8 mouse cellular contexts compared by ENCODE assay signal in the genomic region with DNA sequence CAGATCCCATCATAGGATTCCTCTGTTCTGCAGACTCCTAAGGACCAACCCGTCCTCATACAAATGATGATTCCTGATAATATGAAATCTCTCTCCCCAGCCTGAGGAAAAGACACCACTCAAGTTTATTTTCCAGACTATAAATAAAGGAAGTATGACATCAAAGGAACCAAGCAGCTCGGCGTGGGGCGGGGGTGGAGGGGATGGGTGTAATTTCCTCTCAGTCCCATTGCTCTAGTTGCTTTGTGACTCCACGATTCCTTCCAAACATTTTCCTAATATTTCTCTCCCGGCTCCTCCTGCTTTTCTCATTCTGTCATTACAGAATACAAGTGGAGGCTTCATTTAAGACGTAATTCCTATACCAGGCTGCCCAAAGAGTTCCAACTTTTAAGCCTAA. TPM values are rescaled to one million over a fixed set of nuclear protein-coding genes. Genes with fewer than 3 reads are reported as not detected.
DNase-seq lines count a peak whose midpoint lies in the region; ATAC-seq and TF ChIP-seq lines count a peak whose summit lies in the region.

No protein-coding gene starts in this region.

- peak; percentile 1; the same call in 1 of the 2 replicates for ATAC-seq in forebrain, embryonic 14.5 days
- ATAC-seq in limb, embryonic 14.5 days (ENCODE audit: low FRiP score, low read depth), result no peak
- ATAC-seq in inflammation-experienced regulatory T-cells, adult 6 months, result no peak

- WGBS in forebrain, embryonic 14.5 days, result 34% methylated on average over 7 of the region's 7 CpGs
- 13% methylated on average over 7 of the region's 7 CpGs for WGBS in limb, embryonic 14.5 days

- no peak for TF ChIP-seq CTCF in layer of hippocampus, adult 2 months (conservative IDR thresholded peaks at IDR 0.05)

- H3K4me1 ChIP-seq in forebrain, embryonic 14.5 days (ENCODE audit: control insufficient read depth, insufficient read depth, low read length), result peaks cover 5% of the 10 kb centered on the region; the same call in 1 of the 2 replicates
- H3K4me1 ChIP-seq in limb, embryonic 14.5 days (ENCODE audit: control insufficient read depth, insufficient read depth, low read length), result peaks cover 10% of the 10 kb centered on the region; the same call in 1 of the 2 replicates

- no peaks in the 10 kb centered on the region for H3K9me3 ChIP-seq in forebrain, embryonic 14.5 days (replicated peaks; ENCODE audit: control insufficient read depth, low read length)
- H3K9me3 ChIP-seq in limb, embryonic 14.5 days (ENCODE audit: control insufficient read depth, low read length), result no peaks in the 10 kb centered on the region

- H3K27ac ChIP-seq in layer of hippocampus, adult 2 months, result peak overlapping the region; percentile 91
- H3K27ac ChIP-seq in forebrain, embryonic 14.5 days (ENCODE audit: low read depth, low read length), result peak overlapping the region; percentile 78
- peak overlapping the region; percentile 77 for H3K27ac ChIP-seq in limb, embryonic 14.5 days (replicated peaks; ENCODE audit: low read depth, low read length)

- H3K4me3 ChIP-seq in layer of hippocampus, adult 2 months, result peak overlapping the region; percentile 94
- H3K4me3 ChIP-seq in forebrain, embryonic 14.5 days (ENCODE audit: low read depth, low read length), result peak overlapping the region; percentile 48
- H3K4me3 ChIP-seq in limb, embryonic 14.5 days (replicated peaks; ENCODE audit: low read length), result peak overlapping the region; percentile 67

- H3K27me3 ChIP-seq in forebrain, embryonic 14.5 days (replicated peaks; ENCODE audit: control insufficient read depth, insufficient read depth, low read length), result no peaks in the 10 kb centered on the region
- H3K27me3 ChIP-seq in limb, embryonic 14.5 days (ENCODE audit: control insufficient read depth, insufficient read depth, low read length), result no peaks in the 10 kb centered on the region

- peaks cover 4% of the 10 kb centered on the region for H3K36me3 ChIP-seq in forebrain, embryonic 14.5 days (ENCODE audit: control insufficient read depth, insufficient read depth, low read length)
- H3K36me3 ChIP-seq in limb, embryonic 14.5 days (ENCODE audit: control insufficient read depth, insufficient read depth, low read length), result peaks cover 12% of the 10 kb centered on the region

- H3K9ac ChIP-seq in forebrain, embryonic 14.5 days (ENCODE audit: low read length), result peak overlapping the region; percentile 71
- peak overlapping the region; percentile 53 for H3K9ac ChIP-seq in limb, embryonic 14.5 days (ENCODE audit: low read depth, low read length, severe bottlenecking)

- DNase-seq in layer of hippocampus, adult 2 months (ENCODE audit: low spot score in 2 of 2), result no peak
- DNase-seq in layer of hippocampus, postnatal 10 days (ENCODE audit: low spot score in 2 of 2), result no peak
- no peak for DNase-seq in forebrain, embryonic 14.5 days (ENCODE audit: low spot score)
- DNase-seq in limb, embryonic 14.5 days (ENCODE audit: low spot score), result no peak
- peak; percentile 57 for DNase-seq in naive thymus-derived CD4-positive, alpha-beta T cell, adult 2 months (ENCODE audit: low read depth)
- no peak for DNase-seq in gastrocnemius, adult 8-10 months (ENCODE audit: low spot score in 2 of 2)
- no peak for DNase-seq in embryo, embryonic 9.5 days (ENCODE audit: extremely low spot score)

- no peak for TF ChIP-seq POLR2A in limb, embryonic 14.5 days (IDR thresholded peaks at IDR 0.05; ENCODE audit: borderline replicate concordance, extremely low read depth, insufficient read depth, insufficient read length)

- H3K4me2 ChIP-seq in forebrain, embryonic 14.5 days (ENCODE audit: low read length), result peak overlapping the region; percentile 60
- H3K4me2 ChIP-seq in limb, embryonic 14.5 days (replicated peaks; ENCODE audit: low read depth, low read length, severe bottlenecking), result peak overlapping the region; percentile 62

RNA-seq across cellular contexts. Expression of gene Aph1a, which starts 0.6 kb away (rescaled TPM):
- total RNA-seq in layer of hippocampus, adult 2 months (2021), result 10 to 100 TPM; 69.0 to 79.8 TPM
- 100 to 1,000 TPM in 1 of 2 experiments, 10 to 100 TPM in 1; 97.7 to 102 TPM for total RNA-seq in layer of hippocampus, postnatal 10 days (2021)
- polyA plus RNA-seq in forebrain, embryonic 14.5 days (2014; fragmentation: Nextera tagmentation; extraction: Ambion mirVana), result 48.8 and 51.7 TPM in 2 replicates
- 116 and 150 TPM in 2 replicates for polyA plus RNA-seq in limb, embryonic 14.5 days (2012; rRNA removed)
- 35.8 and 36.1 TPM in 2 replicates for polyA plus RNA-seq in limb, embryonic 14.5 days (2014; fragmentation: Nextera tagmentation; extraction: Ambion mirVana)
- total RNA-seq in gastrocnemius, adult 8-10 months (2022), result 10 to 100 TPM; 44.6 to 48.2 (median 47.8) TPM
- 10 to 100 TPM; 17.9 to 46.2 (median 27.0) TPM for polyA plus RNA-seq in inflammation-experienced regulatory T-cells, adult 6 months (2017; shearing (Covaris generic))

RNA-seq across cellular contexts. Expression of gene BC028528, which starts 1.3 kb away (rescaled TPM):
- total RNA-seq in layer of hippocampus, adult 2 months (2021), result 1 to 10 TPM; 3.4 to 4.8 TPM
- total RNA-seq in layer of hippocampus, postnatal 10 days (2021), result 10 to 100 TPM in 1 of 2 experiments, 1 to 10 TPM in 1; 9.4 to 10.2 TPM
- 13.1 and 15.4 TPM in 2 replicates for polyA plus RNA-seq in forebrain, embryonic 14.5 days (2014; fragmentation: Nextera tagmentation; extraction: Ambion mirVana)
- polyA plus RNA-seq in limb, embryonic 14.5 days (2012; rRNA removed), result 16.6 and 20.6 TPM in 2 replicates
- polyA plus RNA-seq in limb, embryonic 14.5 days (2014; fragmentation: Nextera tagmentation; extraction: Ambion mirVana), result 16.6 and 21.1 TPM in 2 replicates
- total RNA-seq in gastrocnemius, adult 8-10 months (2022), result 1 to 10 TPM; 1.1 to 2.1 (median 1.5) TPM
- polyA plus RNA-seq in inflammation-experienced regulatory T-cells, adult 6 months (2017; shearing (Covaris generic)), result 1 to 10 TPM in 1 of 3 experiments, under 1 TPM in 1, not detected in 1; 0.83 to 1.5 TPM

RNA-seq across cellular contexts. Expression of gene Ciart, which starts 11.1 kb away (rescaled TPM):
- total RNA-seq in layer of hippocampus, adult 2 months (2021), result 10 to 100 TPM; 10.3 to 11.7 TPM
- 1 to 10 TPM; 6.5 to 8.9 TPM for total RNA-seq in layer of hippocampus, postnatal 10 days (2021)
- 2.7 and 2.8 TPM in 2 replicates for polyA plus RNA-seq in forebrain, embryonic 14.5 days (2014; fragmentation: Nextera tagmentation; extraction: Ambion mirVana)
- polyA plus RNA-seq in limb, embryonic 14.5 days (2012; rRNA removed), result 8.4 and 10.9 TPM in 2 replicates
- 4.4 and 5.4 TPM in 2 replicates for polyA plus RNA-seq in limb, embryonic 14.5 days (2014; fragmentation: Nextera tagmentation; extraction: Ambion mirVana)
- total RNA-seq in gastrocnemius, adult 8-10 months (2022), result 10 to 100 TPM in 3 of 4 experiments, 1 to 10 TPM in 1; 9.4 to 22.7 (median 15.7) TPM
- 10 to 100 TPM in 1 of 3 experiments, 1 to 10 TPM in 2; 2.3 to 11.8 (median 6.6) TPM for polyA plus RNA-seq in inflammation-experienced regulatory T-cells, adult 6 months (2017; shearing (Covaris generic))

RNA-seq across cellular contexts. Expression of gene Car14, which starts 11.4 kb away (rescaled TPM):
- total RNA-seq in layer of hippocampus, adult 2 months (2021), result 1 to 10 TPM; 6.9 to 9.9 TPM
- 1 to 10 TPM; 2.5 to 4.4 TPM for total RNA-seq in layer of hippocampus, postnatal 10 days (2021)
- polyA plus RNA-seq in forebrain, embryonic 14.5 days (2014; fragmentation: Nextera tagmentation; extraction: Ambion mirVana), result 15.5 and 19.9 TPM in 2 replicates
- polyA plus RNA-seq in limb, embryonic 14.5 days (2012; rRNA removed), result 11.3 and 14.9 TPM in 2 replicates
- polyA plus RNA-seq in limb, embryonic 14.5 days (2014; fragmentation: Nextera tagmentation; extraction: Ambion mirVana), result 11.5 and 16.4 TPM in 2 replicates
- 100 to 1,000 TPM in 1 of 4 experiments, 10 to 100 TPM in 3; 41.8 to 112 (median 61.1) TPM for total RNA-seq in gastrocnemius, adult 8-10 months (2022)
- not detected for polyA plus RNA-seq in inflammation-experienced regulatory T-cells, adult 6 months (2017; shearing (Covaris generic))

RNA-seq across cellular contexts. Expression of gene Mrps21, which starts 21.8 kb away (rescaled TPM):
- 100 to 1,000 TPM; 155 to 164 TPM for total RNA-seq in layer of hippocampus, adult 2 months (2021)
- total RNA-seq in layer of hippocampus, postnatal 10 days (2021), result 100 to 1,000 TPM; 147 to 175 TPM
- polyA plus RNA-seq in forebrain, embryonic 14.5 days (2014; fragmentation: Nextera tagmentation; extraction: Ambion mirVana), result 280 and 333 TPM in 2 replicates
- 113 and 155 TPM in 2 replicates for polyA plus RNA-seq in limb, embryonic 14.5 days (2012; rRNA removed)
- 294 and 303 TPM in 2 replicates for polyA plus RNA-seq in limb, embryonic 14.5 days (2014; fragmentation: Nextera tagmentation; extraction: Ambion mirVana)
- total RNA-seq in gastrocnemius, adult 8-10 months (2022), result 100 to 1,000 TPM; 307 to 343 (median 325) TPM
- polyA plus RNA-seq in inflammation-experienced regulatory T-cells, adult 6 months (2017; shearing (Covaris generic)), result 100 to 1,000 TPM; 281 to 394 (median 321) TPM
